Mouse (Mus musculus): ENCODE measurements around the gene Adgrv1. TPM values are rescaled to one million over a fixed set of nuclear protein-coding genes. Genes with fewer than 3 reads are reported as not detected.

Adgrv1 gene
- 0.08 and 1.8 TPM in 2 replicates for polyA plus RNA-seq (2012; rRNA removed)

DNA sequence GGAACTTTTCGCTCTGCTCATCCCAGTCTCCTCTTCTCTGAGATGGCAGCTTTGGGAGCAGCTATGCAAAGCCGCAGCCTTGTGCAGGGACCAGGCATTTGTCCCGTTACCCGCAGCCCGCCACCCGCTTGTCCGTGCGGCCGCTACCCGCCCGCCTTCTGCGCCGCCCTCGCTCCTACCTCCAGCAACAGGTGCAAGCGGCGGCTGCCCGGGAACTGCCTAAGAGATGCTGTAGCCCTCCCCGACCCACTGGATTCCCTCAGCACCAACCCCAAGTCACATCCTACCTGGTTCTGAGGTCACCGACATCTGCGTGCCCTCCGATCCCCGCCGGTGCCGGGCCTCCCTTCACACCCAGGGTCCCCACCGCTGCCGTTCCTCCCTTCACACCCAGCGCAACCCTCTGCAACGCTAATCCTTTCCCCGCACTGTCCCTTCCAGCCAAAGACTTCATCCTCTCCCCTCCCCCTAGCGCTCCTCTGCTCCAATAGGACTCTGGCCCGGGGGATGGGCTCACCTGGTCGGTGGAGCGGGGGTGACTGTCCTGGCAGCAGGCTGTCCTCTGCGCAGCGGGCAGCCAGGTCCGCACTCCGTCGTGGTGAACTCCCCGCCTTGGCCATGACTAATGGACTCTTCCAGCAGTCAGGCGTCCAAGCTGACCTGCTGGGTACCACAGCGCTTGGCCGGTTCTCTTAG is at the start of gene Adgrv1:
TSS of gene Adgrv1 (minus strand) at position 435 of the 696 bp plus-strand sequence.
- WGBS, result 4% methylated on average over 42 of the region's 42 CpGs
- Histone ChIP-seq H3K27me3 (ENCODE audit: control insufficient read depth, insufficient read depth, low read length) (peaks cover 9% of the 10 kb centered on the region), H3K4me1 (ENCODE audit: control insufficient read depth, insufficient read depth, insufficient read length, low read length) (peaks cover 6% of the 10 kb centered on the region; the same call in 1 of the 2 replicates), H3K4me3 (ENCODE audit: low read depth, low read length) (peak within 1 kb of the TSS; percentile 15; the same call in 1 of the 2 replicates), H3K27ac (ENCODE audit: insufficient read depth, low read depth, low read length) (no peak within 1 kb of the TSS), H3K36me3 (ENCODE audit: control insufficient read depth, insufficient read depth, low read length) (no peaks in the 10 kb centered on the region)
- TF ChIP-seq CTCF (IDR thresholded peaks at IDR 0.05; ENCODE audit: extremely low read depth, insufficient read length, insufficient replicate concordance, low read depth, low read length), result no peak
- TF ChIP-seq POLR2A (IDR thresholded peaks at IDR 0.05; ENCODE audit: low read depth, low read length), result no peak

DNA sequence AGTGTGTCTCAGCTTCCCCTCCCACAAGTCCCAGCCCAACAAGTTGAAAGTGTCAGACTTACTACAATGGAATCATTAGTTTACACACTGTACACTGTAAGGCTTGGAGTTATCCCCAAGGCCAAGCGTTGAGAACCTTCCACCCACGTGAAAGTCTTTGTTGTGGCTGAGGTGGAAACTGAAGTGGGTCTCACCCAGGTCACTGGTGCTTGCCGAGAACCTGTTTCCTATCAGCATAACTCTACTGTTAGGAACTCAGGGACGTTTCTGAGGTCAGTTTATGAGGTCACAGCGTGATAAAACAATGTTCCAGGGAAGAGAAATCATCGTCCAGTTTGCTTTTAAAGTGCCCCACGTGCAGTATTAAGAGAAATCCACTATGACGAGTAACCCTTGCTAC is 42.4 kb upstream of the Adgrv1 start:
- 76% methylated on average over 8 of the region's 8 CpGs for WGBS
- TF ChIP-seq CTCF (IDR thresholded peaks at IDR 0.05; ENCODE audit: extremely low read depth, insufficient read length, insufficient replicate concordance, low read depth, low read length) (no peak), POLR2A (IDR thresholded peaks at IDR 0.05; ENCODE audit: low read depth, low read length) (no peak)
- H3K27ac ChIP-seq (ENCODE audit: insufficient read depth, low read depth, low read length), result no peak overlapping the region

DNA sequence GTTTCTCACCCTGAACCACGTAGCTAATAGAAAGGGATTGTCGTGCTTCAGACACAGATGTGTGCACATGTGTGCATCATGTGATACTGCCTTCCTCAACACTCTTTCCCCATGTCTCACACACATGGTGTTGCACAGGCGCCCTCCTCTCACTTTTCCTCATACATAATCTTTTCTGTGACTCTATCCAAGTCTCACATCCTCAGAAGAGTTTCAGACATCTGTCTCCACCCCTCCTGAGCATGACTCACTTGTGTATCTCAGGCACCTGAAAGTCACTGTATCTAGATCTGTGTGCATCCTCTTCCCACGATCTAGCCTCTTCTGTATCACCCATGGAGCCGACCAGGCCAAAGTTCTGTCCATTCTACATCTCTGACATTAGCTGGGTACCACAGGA is 34.8 kb upstream of the Adgrv1 start:
- H3K4me1 ChIP-seq (ENCODE audit: control insufficient read depth, insufficient read depth, insufficient read length, low read length), result peaks cover 3% of the 10 kb centered on the region; the same call in 1 of the 2 replicates
- H3K4me3 ChIP-seq (ENCODE audit: low read depth, low read length), result no peak overlapping the region
- H3K27ac ChIP-seq (ENCODE audit: insufficient read depth, low read depth, low read length), result no peak overlapping the region
- 84% methylated on average over 5 of the region's 5 CpGs for WGBS
- peaks cover 42% of the 10 kb centered on the region for H3K36me3 ChIP-seq (ENCODE audit: control insufficient read depth, insufficient read depth, low read length)
- no peak for TF ChIP-seq CTCF (IDR thresholded peaks at IDR 0.05; ENCODE audit: extremely low read depth, insufficient read length, insufficient replicate concordance, low read depth, low read length)
- TF ChIP-seq POLR2A (IDR thresholded peaks at IDR 0.05; ENCODE audit: low read depth, low read length), result no peak
- H3K27me3 ChIP-seq (ENCODE audit: control insufficient read depth, insufficient read depth, low read length), result no peaks in the 10 kb centered on the region

More for the DNA sequence above, 42.4 kb upstream of the Adgrv1 start:
- Histone ChIP-seq H3K4me3 (ENCODE audit: low read depth, low read length) (no peak overlapping the region), H3K36me3 (ENCODE audit: control insufficient read depth, insufficient read depth, low read length) (peaks cover 27% of the 10 kb centered on the region), H3K27me3 (ENCODE audit: control insufficient read depth, insufficient read depth, low read length) (no peaks in the 10 kb centered on the region), H3K4me1 (ENCODE audit: control insufficient read depth, insufficient read depth, insufficient read length, low read length) (no peaks in the 10 kb centered on the region)

DNA sequence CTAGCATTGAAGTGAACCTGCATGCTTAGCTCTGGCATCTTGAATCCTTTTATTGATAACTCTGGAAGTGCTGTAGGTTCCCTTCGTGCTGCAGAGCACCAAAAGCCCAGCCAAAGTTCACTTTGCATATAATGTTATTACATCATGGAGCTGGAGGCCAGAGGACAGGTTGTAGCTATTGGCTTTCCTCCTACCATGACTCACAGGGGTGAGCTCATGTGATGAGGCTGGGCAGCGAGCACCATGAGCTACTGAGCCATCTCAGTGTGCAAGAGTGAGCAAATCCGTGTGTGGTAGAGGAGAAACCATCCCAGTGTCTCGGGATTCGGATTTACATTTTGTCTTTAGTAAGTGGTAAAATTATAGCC is 31.4 kb upstream of the Adgrv1 start:
- H3K4me1 ChIP-seq (ENCODE audit: control insufficient read depth, insufficient read depth, insufficient read length, low read length), result peaks cover 5% of the 10 kb centered on the region; the same call in 1 of the 2 replicates
- WGBS, result 63% methylated on average over 5 of the region's 5 CpGs
- H3K36me3 ChIP-seq (ENCODE audit: control insufficient read depth, insufficient read depth, low read length), result peaks cover 31% of the 10 kb centered on the region
- no peak overlapping the region for H3K27ac ChIP-seq (ENCODE audit: insufficient read depth, low read depth, low read length)
- no peak for TF ChIP-seq CTCF (IDR thresholded peaks at IDR 0.05; ENCODE audit: extremely low read depth, insufficient read length, insufficient replicate concordance, low read depth, low read length)
- no peak for TF ChIP-seq POLR2A (IDR thresholded peaks at IDR 0.05; ENCODE audit: low read depth, low read length)
- no peak overlapping the region for H3K4me3 ChIP-seq (ENCODE audit: low read depth, low read length)
- H3K27me3 ChIP-seq (ENCODE audit: control insufficient read depth, insufficient read depth, low read length), result no peaks in the 10 kb centered on the region

DNA sequence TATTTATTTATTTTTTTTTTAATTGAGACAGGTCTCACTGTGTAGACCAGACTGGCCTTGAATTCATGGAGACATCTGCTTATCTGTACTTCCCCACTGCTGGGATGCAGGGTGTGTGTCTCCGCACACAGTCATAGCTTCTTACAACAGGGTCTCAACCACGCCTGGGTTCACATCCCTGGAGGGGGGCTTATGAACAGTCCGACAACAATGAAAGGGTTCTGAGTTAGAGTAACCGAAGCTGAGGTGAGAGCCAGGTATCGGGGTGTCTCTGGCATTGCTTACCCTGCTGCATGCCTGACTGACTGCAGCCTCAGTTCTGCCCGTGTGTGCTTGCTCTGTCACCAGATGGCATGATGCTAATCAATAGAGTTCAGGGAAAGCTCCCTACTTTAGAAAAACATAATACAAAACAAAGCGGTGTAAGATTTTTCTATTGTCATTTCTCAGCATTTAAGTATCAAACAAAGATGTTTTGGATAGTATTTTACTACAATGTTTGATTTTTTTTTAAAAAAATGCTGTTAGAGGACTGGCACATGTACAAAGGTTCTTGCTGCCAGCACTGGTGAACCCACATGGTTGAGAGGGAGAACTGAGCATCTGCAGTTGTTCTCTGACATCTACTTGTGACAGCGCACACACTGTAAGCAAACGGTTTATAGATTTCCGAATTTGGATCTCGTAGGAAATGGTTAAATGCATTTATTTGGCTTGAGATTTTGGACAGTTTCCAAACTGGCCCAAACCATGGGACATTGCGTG is 30.8 kb upstream of the Adgrv1 start:
- Histone ChIP-seq H3K4me3 (ENCODE audit: low read depth, low read length) (no peak overlapping the region), H3K4me1 (ENCODE audit: control insufficient read depth, insufficient read depth, insufficient read length, low read length) (peaks cover 5% of the 10 kb centered on the region; the same call in 1 of the 2 replicates), H3K27ac (ENCODE audit: insufficient read depth, low read depth, low read length) (no peak overlapping the region), H3K36me3 (ENCODE audit: control insufficient read depth, insufficient read depth, low read length) (peaks cover 28% of the 10 kb centered on the region), H3K27me3 (ENCODE audit: control insufficient read depth, insufficient read depth, low read length) (no peaks in the 10 kb centered on the region)
- 80% methylated on average over 12 of the region's 12 CpGs for WGBS
- TF ChIP-seq CTCF (IDR thresholded peaks at IDR 0.05; ENCODE audit: extremely low read depth, insufficient read length, insufficient replicate concordance, low read depth, low read length), result no peak

DNA sequence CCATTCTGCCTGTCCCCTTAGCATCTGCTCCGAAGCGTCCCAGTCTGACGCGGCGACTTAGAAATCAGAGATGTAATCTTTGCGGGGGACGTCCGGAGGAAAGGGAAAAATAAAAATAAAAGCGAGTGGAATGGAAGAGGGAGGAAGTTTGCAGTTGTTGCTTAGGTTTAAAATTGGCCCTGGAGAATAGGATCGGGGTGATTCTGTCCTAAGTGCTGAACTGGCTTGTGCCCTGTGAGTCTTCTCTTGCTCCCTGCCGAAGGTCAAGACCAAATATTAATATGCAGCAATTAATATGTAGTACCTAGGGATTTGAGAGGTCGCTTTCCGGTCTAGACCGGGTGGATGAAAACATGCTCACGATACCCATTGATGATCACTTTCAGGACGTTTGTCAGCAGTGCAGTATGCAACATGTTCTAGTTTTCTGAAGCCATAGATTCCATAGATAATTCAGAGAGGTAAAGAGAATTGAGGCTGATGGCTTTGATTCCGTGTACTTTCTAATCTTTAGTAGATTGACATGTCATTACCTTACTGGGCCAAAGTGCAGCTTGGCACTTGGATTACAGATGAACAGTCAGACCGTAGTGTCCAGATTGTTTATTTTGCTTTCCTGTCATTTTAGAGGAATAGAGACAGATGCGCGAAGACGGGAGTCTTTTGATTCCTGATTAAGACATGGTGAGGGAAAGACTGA is 25.2 kb upstream of the Adgrv1 start:
- no peak for TF ChIP-seq POLR2A (IDR thresholded peaks at IDR 0.05; ENCODE audit: low read depth, low read length)
- TF ChIP-seq CTCF (IDR thresholded peaks at IDR 0.05; ENCODE audit: extremely low read depth, insufficient read length, insufficient replicate concordance, low read depth, low read length), result no peak
- peak overlapping the region; percentile 95 for H3K27ac ChIP-seq (ENCODE audit: insufficient read depth, low read depth, low read length)
- peak overlapping the region; percentile 84 for H3K4me3 ChIP-seq (ENCODE audit: low read depth, low read length)
- H3K36me3 ChIP-seq (ENCODE audit: control insufficient read depth, insufficient read depth, low read length), result no peaks in the 10 kb centered on the region
- H3K27me3 ChIP-seq (ENCODE audit: control insufficient read depth, insufficient read depth, low read length), result no peaks in the 10 kb centered on the region
- peaks cover 2% of the 10 kb centered on the region; the same call in 1 of the 2 replicates for H3K4me1 ChIP-seq (ENCODE audit: control insufficient read depth, insufficient read depth, insufficient read length, low read length)
- WGBS, result under 1% methylated on average over 21 of the region's 21 CpGs
